Mouse (Mus musculus) right cerebral cortex, postnatal 10 days (tissue): ENCODE measurements at regions not wholly inside any gene's neighbourhood (a gene's known extent, or its start where the extent isn't known, plus 50 kb on each side); places are given as distances from the start of the nearest gene placed in this dataset.

Experiments used
- DNase-seq, 2 experiments: peaks; one replicate each; pipeline ENCODE4 v3.0.0; 2021; ENCODE audit warnings: low spot score in 2 of 2

DNA sequence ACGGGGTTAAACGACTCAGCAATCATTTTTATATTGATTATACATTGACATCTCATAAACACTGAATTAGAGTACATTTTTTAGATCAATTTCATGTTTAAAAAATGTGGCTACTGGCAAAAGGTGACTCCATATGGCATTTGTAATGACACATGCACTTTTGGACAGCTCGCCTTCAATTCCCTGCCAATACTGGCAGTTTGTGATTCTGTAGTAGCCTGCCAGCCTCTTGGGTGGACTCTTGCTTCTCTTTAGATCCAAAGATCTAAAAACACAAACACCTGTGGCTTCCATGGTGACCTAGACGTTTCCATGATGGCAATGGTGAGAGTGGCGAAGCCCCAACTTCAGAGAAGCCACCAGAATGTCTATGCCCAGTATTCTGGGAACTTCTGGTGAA, 83.1 kb upstream of the Pcdh8 start:
- DNase-seq, result no peak

DNA sequence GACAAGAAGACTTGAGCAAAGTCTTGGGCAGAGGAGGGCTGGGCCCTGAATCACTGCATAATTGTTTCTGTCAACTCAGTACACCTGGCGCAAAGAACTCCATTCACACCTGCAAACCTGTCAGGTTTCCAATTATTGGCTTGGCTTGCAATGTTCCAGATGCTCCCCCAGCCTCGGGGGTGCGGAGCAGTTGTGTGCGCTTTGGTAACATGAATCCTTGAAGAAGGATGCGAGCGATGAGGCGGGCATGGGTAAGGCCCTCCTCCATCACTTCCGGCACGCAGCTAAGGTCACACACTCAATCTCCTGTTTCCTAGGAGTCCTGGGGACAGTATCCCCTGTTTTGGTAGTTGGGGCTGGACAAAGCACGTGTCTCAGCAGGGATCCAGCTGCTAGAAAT, 81.6 kb upstream of the Pcdh8 start:
- no peak for DNase-seq

DNA sequence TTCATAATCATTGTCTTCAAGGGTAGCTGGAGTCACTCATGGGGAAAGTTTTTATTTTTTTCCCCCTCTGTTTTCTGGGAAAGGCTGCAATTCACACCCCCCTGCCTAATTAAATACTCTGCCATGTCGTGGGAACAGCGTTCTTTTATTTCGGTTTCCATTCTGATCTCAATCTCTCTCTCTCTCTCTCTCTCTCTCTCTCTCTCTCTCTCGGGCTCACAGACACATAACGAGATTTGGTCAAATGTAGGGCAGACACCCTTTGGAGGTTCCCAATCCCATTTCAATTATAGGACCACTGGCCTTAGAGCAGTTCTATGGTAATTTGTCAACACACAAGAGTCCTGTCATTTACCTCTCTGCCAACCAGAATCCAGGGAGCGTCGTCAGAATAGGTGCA, 80.7 kb upstream of the Pcdh8 start:
- no peak for DNase-seq

DNA sequence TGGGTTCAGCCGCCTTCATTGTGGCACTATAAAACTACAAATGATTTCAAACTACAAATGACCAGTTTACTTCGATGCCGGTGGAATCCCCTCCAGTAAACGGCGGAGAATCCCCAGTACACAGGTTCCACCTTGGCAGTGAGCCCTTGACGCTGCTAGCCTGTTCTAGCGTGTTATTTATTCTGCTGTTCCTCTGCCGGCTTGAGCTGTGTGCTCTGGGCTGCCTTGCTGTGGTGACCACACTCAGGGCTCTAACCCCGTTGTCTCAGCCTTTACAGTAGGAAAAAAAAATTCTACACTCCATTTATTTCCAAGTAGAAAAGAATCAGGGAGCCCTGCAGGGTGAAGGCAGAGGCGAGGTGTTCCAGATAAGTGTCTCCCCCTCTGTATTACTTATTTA, 80.1 kb upstream of the Pcdh8 start:
- DNase-seq, result peak in 1 of 2 experiments; percentile 45

DNA sequence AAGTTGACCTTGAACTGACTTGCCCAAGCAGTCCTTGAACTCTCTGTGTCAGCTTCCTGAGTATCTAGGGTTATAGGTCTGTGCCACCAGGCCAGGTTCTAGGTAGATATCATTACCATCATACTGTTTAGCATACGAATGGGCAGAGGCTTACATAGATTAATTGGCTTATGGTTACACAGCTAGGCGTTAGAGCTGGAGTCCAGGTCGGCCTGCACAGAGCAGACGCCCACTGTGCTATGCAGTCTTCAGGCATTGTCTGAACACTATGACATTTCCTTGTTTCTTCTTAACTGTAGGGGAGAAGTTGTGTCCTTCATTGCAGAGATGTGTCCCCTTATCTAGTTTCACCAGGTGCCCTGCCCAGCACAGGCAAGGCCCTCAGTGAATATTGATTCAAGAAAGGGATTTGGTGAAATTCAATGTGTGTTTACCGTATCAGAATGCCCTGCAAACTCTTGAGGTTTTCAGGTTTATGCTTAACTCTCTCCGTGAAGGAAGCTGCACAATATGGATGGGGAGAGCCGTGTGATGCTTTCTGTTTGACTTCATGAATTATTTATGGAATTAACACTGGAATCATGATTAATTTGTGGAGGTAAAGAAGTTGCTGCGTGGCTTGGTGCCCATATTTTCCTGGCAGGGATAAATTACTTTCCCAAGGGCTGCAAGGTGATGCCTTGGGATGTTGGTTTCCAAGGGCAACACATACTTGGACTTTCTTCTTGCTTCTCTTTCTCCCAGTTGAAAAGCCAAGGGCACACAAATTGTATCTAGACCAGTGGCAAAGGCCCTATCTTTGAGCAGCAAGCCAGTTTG, 78.7 kb upstream of the Pcdh8 start:
- DNase-seq, result no peak

DNA sequence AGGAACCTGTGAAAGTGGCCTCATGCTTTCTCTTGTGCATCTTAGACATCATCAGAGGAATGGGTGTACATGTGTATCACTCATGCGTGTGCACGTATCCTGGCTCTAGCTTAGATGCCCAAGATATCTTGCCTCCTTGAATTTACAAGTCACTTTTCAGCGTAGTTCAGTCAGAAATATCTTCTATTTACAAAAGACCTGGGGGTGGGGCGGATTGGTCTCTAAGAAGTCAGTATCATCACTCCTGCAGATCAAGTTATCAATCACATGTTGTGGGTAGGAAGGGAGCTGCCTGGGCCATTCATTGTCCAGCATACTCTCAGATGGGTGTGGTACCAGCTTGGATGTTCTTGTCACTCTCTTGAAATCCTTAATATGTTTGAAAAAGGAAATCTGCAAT, 77.0 kb upstream of the Pcdh8 start:
- DNase-seq, result no peak

DNA sequence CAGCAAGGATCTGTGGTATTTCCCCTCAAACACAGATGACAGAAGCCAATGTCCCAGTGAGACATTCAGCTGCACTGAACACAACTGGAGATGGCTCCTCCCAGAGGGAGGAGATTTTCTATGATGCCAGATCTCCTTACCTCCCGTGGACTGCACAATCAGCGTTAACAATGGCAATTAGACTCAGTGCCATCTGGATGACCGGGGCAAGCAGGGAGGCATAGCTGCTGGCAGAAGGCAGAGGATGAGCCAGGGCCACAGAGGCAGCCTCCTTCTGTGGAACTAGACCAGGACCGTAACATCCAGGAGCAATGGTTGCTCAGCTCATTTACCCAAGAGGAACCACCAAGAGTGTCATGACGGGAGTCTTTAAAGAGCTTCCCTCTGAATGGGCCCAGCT, 73.2 kb upstream of the Pcdh8 start:
- no peak for DNase-seq

DNA sequence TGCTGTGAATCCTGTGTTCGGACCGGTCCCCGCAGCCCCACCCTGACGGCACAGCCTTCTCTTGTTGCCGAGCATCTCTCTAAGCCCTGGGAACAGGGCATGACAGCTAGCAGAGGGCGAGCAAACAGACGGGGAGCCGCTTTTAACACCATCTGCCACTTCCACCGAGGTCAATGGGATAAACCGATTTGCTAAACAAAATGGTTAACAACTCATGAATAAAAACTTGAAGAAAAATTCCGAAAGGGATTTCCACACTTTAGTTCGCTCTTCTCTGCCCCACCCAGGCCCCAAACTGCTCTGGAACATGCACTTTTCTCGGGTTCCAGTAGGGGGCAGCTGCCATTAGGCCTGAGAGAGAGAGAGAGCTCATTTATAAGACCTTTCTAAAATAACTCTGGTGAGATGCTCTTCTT, 72.0 kb upstream of the Pcdh8 start:
- peak; percentile 36 to 56 for DNase-seq

DNA sequence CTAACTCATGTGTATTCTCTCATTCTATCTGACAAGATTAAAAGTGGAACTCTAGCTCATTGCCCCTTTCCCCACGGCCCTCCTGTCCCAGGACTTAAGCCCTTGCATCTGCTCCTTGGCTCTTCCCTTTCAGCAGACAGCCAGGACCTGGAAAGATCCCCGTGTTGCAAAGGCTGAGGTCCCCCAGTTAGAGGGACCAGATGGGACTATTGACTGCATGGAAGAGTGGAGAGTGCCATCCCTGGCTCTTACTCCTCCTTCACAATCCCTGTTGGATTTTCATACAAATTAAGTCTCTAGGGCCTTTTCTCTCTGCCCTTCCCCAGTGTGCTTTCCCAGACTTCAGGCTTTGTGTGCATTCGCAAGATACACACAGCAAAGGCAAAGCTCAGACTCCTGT, 71.6 kb upstream of the Pcdh8 start:
- DNase-seq, result no peak

DNA sequence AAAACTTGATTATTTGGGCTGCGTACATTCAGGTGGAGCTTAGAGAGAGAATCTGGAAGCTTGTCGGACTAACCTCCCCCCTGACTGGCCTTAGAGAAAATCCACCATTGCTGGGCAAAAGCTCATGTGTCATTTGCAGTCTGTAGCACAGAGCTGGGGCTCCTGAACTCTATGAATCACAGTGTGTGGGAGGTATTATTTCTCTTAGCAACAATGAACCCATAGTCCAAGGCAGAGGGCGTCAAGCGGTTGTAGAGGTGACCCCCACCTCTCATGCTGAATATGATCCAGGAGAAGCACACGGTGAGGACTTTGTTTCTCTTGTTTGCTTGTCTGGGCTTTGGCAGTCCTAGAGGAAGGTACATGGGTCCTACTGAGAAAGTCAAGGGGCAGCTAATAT, 66.0 kb upstream of the Pcdh8 start:
- no peak for DNase-seq

DNA sequence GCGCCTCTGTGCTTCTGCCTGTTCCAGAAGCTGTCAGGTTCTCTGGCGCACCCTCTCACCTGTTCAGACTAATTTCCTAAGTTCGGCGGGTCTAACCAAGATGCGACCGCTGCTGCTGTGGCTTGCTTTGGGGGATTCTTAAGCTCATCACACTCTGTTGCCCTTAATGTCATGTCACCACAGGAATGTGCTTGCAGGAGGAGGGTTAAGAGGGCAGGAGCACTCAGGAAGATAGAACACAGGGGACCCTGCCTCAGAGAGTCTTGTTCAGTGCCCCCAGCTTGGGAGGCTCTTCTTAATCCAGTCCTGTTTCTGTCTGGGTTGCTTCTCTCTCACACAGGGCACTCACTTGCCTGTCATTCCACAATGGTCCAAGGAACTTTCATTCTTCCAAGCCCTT, 65.1 kb upstream of the Pcdh8 start:
- DNase-seq, result no peak

DNA sequence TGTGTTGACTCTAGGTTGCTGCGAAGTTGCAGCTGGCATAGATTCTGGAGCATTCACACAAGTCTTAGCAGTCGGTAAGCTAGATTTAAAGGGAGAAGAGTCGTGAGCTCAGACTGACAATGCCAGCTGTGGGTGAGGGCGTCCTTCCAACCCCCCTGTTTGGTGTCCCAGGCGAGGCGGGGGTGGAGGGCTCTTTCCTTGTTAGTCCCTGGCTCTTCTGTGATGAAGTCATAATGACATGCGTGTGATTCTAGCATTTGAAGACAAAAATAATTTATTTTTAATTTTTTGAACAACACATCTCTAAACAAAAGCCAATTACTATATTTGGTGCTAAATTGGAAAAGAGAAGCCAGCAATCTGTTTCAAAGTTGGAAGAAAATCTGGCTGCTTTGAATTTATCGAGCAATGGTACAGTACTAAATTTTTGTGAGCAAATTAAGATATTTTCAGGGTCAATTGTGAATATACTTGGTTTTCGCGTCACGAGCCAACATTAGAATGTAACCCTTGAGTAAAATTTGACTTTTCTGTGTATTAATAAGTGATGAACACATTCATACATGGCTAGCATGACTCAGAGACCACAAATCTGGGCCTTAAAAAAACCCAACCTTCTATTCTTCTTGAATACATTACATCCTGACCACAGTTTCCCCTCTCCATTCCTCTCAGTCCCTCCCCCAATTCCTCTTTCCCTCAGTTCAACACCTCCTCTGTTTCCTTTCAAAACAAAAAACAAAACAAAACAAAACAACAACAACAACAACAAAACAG, 53.7 kb upstream of the Pcdh8 start:
- peak; percentile 57 to 58 for DNase-seq

DNA sequence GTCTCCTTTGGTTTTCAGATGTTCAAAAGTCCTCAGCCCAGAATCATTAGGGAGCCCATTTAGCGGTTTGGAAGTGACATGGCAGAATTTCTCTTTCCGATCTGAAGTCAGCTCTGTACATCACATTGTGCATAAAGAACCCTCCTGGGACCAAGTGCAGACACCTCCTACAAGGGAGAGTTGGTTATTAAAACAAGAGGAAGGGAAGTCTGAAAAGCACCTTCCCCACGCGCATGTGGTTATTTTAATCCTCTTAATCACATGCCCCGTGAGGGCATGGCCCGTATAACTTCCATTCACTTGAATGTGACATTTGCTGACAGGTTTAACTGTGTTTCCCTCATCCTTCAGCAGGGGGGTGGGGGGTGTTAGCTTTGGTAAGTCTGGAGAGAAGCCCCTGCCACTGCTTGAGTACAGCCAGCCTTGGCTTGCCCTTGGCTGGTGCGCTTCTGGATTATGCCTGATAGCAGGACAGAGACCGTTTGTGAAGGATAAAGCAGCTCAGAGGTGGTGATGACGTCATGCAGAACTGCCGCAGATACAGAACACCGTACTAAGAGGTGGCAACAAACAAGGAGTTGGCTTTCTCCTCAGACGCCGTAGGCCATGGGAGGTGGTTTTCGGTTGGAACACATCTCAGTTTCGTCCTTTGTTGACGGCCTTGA, 51.5 kb upstream of the Pcdh8 start:
- DNase-seq, result no peak

DNA sequence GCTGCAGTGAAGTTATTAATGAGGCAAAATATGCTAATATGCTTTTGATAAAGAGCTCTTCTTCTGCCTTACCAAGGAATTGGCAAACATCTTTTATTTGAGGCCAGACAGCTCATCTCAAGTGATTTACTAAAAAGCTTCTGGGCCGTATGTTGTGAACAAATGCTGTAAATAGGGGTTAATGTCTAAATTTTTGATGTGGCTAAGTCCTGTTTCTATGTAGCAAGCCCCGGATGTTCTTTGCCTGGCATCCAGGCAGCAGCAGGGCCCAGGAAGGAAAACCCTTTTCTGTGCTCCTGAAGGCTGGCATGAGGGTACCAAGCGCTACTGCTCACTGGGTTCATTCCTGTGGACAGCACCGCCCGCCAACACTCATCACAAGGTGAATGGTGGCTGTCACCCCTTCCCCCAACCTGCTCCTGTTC, 50.9 kb upstream of the Pcdh8 start:
- DNase-seq, result peak in 1 of 2 experiments; percentile 41

DNA sequence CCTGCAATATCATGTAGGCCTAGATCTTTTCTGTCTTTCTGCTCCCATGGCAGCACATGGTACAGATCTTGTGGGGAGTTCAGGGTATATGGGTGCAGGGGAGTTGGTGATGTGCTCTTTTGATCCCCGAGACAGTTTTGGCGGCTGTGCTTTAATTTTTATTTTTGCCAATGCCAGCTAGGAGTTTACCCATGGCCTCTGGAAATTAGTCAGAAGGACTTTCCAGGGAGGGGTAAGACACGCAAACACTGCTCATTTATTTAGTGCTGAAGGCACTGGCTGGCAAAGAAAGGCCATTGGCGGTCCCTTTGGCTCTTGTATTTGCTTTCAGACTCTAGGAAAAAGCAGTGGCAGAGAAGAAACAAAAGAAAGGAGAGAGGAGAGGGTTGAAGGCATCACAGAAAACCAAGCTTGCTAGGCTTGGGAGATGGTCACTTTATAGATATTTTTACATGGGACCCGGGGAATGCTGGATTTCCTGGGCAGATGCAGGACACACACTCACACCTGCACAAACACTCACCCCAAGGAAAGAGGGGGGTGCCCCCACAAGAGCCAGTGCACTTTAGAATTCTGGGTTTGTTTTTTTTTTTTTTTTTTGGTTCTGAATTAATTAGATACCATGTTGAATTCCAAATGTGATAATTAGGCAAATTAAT, 50.4 kb upstream of the Pcdh8 start:
- DNase-seq, result no peak
